Mouse (Mus musculus): ENCODE results near the gene Limk2.

Limk2 gene

DNA sequence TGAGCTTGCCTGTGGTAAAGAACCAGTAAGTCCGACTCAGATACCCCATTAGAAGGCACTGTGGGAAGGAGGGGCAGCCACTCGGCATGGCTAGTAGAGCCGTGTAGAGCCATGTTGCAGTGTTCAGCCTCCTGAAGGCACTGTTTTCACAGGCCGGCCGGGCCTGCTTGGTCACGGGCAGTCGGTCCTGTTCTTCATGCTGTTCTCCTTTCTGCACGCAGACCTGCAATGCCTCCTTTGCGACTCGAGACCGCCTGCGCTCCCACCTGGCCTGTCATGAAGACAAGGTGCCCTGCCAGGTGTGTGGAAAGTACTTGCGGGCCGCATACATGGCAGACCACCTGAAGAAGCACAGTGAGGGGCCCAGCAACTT is 110.2 kb downstream of the Limk2 start:
- no peak for DNase-seq (ENCODE audit: low spot score in 2 of 2)

DNA sequence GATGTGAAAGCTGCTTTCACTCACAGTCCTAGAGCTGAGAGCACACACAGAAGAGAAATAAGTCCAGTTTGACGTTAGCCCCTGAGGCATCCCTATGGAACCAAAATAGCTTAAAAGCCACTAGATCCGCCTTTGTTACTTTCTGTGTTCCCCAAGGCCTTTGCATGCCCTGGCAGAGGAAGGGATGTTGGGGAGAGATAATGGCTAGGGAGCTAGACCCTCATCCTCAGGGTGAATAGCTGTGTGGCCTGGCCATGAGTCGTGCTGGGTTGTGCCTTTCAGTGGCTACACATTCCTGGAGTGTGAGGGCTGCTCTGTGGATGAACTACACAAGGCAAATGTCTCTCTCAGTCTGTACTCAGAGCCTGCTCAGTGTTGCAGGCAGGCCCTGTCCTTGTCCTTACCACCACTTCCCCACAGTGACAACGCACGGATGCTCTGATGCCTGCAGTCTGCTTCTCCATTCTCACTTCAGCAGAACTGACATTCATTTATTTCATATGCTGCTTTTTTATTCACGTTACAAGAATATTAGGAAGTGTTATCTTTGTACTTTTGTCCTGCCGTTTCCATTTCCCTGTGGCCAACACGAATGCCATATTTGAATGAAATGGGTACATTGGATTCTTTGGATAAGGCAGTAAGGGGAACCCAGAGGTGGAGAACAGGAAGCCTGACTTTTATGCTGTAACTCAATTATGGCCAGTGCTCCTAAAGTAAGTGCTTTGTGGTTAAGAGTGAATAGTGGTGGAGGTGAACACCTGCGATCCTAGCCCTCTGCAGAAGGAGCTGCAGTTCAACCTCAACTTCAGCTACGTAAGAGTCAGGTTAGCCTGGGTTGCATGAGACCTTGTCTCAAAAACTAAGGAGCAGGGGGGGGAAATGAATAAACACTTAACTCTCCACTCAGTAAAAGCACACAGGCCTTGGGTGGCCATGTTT is 110.8 kb downstream of the Limk2 start:
- no peak for DNase-seq (ENCODE audit: low spot score in 2 of 2)

DNA sequence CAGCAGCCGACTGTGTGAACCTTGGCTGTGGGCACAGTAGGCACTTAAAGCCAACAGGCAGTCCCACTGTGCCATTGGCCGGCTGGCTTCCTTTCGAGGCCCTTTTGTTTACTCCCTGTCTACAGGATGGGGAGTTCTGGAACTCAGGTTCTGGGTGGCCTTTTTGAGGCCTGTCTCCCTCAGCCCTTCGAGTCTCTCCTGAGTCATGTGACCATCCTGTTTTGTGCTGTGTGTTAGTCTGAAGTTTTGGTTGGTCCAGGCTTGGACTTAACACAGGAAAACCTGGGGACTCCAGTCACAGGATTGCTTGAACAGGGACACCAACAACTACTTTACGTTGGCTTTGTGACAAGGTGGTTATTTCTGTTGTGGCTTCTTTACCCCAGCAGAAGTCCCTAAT is 112.9 kb downstream of the Limk2 start:
- no peak for DNase-seq (ENCODE audit: low spot score in 2 of 2)

DNA sequence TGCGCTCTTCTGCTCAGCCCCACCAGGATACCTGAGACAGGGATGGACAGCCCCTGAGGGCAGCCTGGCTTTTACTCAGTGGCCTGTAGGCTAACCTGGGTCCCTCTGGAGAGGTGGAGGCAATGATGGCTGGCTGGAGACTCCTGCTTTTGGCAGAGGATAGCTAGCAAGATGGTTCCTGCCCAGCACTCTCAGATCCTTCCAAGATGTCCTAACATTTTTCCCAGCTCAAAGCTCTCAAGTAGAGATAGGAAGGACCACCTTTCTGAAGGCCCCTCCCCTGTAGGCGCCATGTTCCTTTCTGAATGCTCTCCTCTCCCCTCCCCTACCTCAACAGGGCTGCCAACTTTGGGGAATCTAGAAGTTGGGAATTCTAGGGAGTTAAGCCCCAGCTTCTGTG is 114.3 kb downstream of the Limk2 start:
- no peak for DNase-seq (ENCODE audit: low spot score in 2 of 2)

Measured in urinary bladder, postnatal 36 days (tissue).